Mouse (Mus musculus) thymus, postnatal 14 days (tissue): ENCODE measurements around the gene Mypn.

ENCODE experiments used
- DNase-seq: peaks from one replicate; pipeline ENCODE4 v3.0.0; 2021

Gene Mypn

DNA sequence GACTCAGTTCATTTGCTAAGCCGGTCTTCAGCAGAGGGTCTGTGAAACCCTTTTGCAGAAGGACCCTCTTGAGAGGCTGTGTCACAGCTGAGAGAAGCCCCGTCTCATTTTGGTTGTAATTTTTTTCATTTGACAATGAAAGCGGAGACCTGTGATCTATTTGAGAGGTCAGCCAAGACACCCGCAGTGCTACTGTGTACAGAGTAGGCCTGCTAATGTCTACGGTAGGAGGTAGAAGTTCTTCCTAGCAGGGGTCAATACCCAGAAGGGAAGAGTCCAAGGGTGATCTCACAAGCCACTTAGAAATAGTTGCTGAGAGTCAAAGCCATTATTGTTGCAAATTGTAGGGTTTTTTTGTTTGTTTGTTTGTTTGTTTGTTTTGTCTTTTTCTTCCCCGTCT is 49.5 kb downstream of the Mypn start:
- no peak for DNase-seq

- peak; percentile 78 for DNase-seq
Measured at GRCm38 (mm10) chr10:63153563-63153962, 50.2 kb downstream of the Mypn start.

- no peak for DNase-seq
Measured at GRCm38 (mm10) chr10:63152358-63152757, 51.4 kb downstream of the Mypn start.

DNA sequence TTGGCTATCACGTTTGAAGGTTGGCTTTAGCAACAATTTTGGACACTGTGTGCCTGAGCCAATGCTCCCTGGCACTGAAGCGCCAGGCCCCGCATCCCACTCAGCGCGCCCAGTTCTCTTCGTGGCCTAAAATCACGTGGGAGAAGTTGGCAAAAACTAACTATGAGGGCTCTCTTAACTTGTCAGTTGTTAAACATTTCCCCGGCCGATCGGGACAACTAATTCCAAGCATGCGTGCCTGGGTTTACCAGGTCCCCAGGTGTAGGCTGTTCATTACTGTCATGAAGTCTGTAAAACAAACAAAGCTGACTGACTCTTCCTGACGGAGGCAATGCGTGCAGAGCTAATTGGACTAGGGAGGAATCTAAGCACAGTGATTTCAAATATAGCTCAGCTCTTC is 61.1 kb downstream of the Mypn start:
- no peak for DNase-seq

- no peak for DNase-seq
Measured at GRCm38 (mm10) chr10:63136436-63136835, 67.3 kb downstream of the Mypn start.

GRCm38 (mm10) chr10:63135680-63136079 is 68.1 kb downstream of the Mypn start:
- no peak for DNase-seq

DNA sequence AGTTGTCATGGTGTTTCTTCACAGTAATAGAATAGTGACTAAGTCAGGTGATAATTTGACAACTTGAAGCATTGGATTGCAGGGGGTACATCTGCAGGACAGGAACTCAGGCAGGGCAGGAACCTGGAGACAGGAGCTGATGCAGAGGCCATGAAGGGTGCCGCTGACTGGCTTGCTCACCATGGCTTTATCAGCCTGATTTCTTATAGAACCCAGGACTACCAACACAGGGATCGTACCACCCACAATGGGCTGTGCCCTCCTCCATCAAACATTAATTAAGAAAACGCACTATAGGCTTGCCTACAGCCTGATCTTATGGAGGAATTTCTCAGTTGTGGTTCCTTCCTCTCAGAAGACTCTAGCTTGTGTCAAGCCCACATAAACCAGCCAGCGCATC is 70.4 kb downstream of the Mypn start:
- DNase-seq: no peak

DNA sequence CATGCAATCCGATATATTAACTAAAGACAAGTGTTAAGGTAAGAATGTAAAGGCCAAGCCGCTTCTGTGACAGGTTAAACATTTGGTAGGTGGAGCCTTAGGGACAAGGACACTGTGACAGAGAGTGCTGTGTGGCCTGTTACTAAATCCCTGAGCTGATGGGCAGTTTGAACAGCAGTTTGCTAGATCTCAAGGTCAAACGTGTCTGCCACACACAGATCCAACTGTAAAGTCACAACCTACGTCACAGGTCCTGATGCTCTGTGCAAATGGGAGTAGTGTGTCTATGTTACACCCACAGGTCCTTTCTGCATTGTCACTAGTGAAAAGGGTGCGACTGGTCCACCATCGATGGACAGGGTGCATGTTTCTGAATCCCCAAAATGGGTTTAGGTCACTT is 71.4 kb downstream of the Mypn start:
- DNase-seq: no peak

DNA sequence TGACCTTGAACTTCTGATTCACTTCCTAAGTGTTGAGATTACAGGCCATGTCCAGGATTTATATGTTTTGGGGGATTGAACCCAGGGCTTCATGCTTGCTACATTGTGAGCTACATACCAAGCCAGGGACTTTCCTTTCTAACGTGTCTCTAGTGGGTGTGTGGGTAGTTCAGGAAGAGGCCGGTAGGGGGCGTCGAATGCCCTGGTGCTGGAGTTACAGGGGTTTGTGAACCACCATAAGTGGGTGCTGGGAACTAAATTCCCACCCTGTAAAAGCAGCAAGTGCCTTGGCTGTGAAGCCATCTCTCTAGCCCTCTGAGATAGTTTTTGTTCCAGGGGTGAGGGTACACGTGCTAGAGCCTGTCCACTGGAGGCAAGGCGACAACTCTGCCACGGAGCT is 73.3 kb downstream of the Mypn start:
- DNase-seq: no peak

DNA sequence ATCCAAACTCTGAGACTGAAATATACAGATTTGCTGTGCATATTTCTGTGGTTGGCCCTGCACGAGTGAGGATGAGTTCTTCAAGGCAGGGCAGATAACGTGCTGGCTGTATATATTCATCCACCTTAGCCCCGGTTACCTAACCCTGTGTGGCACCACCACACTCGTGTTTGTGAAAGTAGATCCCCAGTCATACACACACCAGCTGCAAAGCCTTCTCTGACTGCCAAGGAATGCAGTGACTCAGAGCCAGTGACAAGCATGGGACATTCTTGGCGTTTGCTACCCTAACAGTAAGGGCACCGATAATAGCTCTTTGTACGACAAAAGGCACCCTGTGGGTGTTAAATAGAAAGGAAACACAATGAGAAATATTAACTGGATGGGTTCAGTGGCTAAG is 75.5 kb downstream of the Mypn start:
- no peak for DNase-seq

- DNase-seq: no peak
Measured at GRCm38 (mm10) chr10:63127156-63127555, 76.6 kb downstream of the Mypn start.

- DNase-seq: no peak
Measured at GRCm38 (mm10) chr10:63126116-63126515, 77.6 kb downstream of the Mypn start.

DNA sequence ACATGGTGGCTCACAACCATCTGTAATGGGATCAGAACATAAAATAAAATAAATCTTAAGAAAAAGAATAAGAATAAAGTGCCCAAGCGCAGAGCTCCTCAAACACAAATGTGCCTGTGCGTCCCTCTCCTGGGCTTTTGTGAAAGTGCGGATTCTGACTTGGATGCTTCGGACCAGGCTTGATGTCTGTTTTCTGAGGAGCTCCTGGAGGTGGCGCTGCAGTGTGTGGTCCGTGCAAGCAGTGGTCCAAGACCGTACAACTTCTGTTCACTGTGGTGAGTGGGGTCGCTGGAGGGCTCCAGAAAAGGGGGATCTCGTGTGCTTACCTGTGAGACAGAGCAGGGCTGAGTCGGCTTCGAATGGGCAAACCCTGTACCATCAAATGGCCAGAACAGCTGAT is 78.4 kb downstream of the Mypn start:
- DNase-seq: no peak

DNA sequence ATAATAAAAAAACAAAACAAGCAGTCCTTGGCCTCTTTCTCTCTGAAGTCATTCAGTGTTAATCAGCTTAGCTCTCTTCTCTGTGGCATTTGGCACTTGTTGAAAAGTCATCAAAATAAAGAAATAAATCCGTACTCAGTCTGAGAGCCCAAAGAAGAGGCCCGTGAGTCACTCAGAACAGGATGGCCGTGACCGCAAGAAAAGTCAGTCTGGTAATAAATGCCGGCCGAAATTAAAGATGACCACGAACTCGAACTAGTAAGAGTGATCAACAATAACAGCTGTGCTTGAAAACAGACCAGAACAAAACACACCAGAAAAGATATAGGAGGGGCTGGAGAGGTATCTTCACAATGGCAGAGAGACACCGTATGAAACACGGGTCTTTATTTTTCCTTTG is 79.7 kb downstream of the Mypn start:
- DNase-seq: no peak

DNA sequence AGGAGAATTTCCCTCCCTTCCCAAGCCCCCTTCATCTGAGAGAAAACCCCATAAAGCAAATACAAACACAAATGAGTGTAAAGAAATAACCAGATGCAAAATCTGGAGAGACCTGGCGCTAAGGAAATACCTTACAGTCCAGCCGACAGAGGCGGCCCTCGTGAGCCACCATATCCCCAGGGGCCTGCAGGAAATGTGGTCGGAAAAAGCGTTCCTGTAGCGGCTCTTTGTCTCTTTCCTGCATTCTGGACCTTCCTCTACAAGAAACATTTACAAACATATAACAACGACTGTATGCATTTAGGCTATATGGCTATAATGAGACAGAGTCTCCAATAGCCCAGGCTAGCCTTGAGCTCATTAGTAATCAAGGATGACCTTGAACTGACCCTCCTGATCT is 80.6 kb downstream of the Mypn start:
- DNase-seq: no peak

GRCm38 (mm10) chr10:63122516-63122915 is 81.2 kb downstream of the Mypn start:
- DNase-seq: peak; percentile 27

DNA sequence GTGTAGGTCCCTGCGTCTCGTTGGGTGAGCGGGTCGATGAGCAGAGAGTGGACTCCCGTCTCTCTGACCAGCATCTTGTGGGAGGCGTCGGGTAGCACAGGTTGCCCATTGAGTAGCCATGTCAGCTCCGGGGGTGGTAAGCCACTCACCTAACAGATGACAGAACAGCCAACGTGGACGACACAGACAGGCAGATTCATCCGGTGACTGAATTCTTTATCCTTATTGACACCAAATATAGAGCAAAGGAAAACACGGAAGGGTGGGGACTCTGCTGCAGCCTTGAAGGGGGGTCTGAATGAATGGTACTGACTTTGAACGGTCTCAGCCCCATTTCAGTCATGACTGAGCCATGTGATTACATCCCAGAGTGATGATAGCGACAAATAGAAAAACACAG is 81.8 kb downstream of the Mypn start:
- no peak for DNase-seq

DNA sequence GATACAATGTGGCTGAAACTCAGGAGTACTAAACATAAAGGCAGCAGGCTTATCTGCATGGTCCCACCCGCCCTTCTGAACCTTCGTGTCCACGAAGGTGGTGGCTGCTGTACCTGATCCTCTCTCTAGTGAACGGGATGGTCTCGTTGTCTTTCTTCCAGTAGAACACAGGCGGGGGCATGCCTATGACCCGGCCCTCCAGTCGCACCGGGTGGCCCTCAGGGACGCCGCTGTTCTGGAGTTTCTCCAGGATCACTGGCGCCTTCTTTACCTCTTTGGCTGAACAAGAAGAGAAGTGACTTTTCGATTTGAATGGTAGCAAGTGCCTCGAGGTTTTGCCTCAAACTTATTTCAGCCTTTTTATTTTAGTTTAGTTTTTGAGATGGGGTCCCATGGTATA is 83.8 kb downstream of the Mypn start:
- DNase-seq: no peak

- no peak for DNase-seq
Measured at GRCm38 (mm10) chr10:63117583-63117982, 86.2 kb downstream of the Mypn start.

- DNase-seq: no peak
Measured at GRCm38 (mm10) chr10:63116376-63116775, 87.4 kb downstream of the Mypn start.

DNA sequence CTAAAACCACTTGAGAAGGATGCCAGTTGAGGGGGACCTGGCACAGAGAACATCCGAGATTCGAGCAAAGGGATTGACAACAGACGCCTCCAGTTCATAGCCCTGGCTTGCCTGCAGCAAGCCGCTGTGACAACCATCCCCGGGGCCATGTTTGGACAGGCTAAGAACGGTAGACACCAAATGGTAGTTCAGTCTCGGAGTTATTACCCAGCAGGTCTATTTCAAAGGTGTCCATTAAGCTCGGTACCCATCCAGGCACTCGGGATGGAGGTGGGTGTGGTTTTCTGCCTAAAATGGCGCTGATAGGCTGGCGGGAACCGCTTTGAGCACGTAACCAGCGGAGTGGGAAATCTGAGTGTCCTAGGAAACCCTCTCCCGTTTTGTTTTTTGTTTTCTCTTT is 87.9 kb downstream of the Mypn start:
- DNase-seq: no peak

- no peak for DNase-seq
Measured at GRCm38 (mm10) chr10:63113716-63114360, 89.9 kb downstream of the Mypn start.

- no peak for DNase-seq
Measured at GRCm38 (mm10) chr10:63113027-63113604, 90.6 kb downstream of the Mypn start.

DNA sequence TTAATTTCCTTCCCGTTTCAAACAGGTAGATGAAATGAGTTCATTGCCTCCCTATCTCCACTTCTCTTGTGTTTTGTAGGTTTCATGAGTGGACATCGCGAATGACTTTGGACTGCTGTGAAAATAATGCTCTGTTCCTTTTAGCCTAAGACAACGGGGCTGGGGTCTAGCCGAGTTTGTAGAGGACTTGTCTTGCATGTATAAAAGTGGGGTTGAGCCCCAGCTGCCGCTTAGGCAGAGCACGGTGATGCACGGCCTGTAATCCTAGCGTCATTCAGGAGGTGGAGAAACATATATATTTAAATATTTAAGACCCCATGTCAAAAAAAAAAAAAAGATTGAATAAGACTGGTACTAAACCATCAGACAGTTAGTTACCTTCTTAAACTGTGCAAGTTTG is 103.1 kb downstream of the Mypn start:
- DNase-seq: no peak

DNA sequence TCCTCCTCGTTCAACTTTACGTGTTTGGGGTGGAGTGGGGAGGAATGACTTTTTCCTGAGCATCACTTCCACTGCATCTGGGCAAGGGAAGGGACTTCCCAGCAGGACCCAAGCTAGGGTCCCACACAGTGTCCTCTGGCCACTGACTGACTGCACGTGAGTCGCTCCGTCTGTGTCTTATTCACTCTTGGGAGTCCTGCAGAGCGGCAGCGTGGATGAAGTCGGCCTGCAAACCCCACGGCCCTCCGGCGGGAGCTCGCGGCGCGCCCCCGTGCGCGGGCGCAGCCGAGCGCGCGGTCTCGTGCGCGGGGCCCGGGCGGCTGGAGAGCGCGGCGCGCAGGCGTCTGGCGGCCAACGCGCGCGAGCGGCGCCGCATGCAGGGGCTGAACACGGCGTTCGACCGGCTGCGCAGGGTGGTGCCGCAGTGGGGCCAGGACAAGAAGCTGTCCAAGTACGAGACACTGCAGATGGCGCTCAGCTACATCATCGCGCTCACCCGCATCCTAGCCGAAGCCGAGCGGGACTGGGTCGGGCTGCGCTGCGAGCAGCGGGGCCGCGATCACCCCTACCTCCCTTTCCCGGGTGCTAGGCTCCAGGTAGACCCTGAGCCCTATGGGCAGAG is 103.7 kb downstream of the Mypn start:
- DNase-seq: peak; percentile 45
